Mouse (Mus musculus): ENCODE measurements around the gene Lce3a. TPM values are rescaled to one million over a fixed set of nuclear protein-coding genes. Genes with fewer than 3 reads are reported as not detected.

Lce3a gene
- total RNA-seq (2023): not detected

GRCm38 (mm10) chr3:92926130-92926529 is at the start of gene Lce3a:
Gene Lce3a, minus strand, starts transcription at chr3:92926230.

DNA sequence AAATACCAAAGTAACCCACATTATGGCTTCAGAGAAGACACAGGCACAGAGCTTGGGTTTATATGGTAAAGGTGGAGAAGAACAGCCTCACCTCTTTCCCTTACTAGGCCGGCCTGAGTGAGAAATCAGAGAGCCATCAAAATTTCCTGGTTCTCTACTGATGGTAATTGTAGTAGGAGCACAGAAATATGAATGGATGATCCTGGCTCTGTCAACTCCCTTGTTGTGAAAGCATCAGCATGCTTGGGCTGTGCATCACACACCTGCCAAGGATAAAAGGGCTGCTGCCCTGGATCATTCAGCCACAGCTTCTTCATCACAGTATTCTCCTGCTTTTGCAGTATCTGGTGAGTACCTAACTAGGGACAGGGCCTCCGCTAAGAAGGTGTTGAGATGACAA is 40.7 kb upstream of the Lce3a start, which contains the start of gene Lce3e:
Lce3e (plus strand) TSS at position 301 of the 400 bp plus-strand sequence.

DNA sequence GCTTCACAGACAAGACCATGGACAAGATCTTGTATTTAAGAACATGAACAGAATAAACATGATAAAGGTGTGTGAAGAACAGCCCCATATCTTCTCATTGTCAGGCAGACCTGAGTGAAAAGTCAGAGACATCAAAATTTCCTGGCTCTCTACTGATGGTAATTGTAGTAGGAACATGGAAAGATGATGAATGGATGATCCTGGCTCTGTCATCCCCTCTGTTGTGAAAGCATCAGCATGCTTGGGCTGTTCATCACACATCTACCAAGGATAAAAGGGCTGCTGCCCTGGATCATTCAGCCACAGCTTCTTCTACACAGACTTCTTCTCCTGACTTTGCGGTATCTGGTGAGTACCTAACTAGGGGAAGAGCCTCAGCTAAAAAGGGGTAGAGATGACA is 31.1 kb upstream of the Lce3a start, which contains the start of gene Lce3d:
Lce3d (plus strand) TSS at position 301 of the 400 bp plus-strand sequence.

GRCm38 (mm10) chr3:92944186-92944585 is 18.2 kb upstream of the Lce3a start, which contains the start of gene Lce3c:
Gene Lce3c, plus strand, starts transcription at chr3:92944486.

GRCm38 (mm10) chr3:92932679-92933078 is 6.6 kb upstream of the Lce3a start, which contains the start of gene Lce3b:
Gene Lce3b, plus strand, starts transcription at chr3:92932979.

Other genes with a start within 250 kb of the Lce3a start
- not detected for gene Lce1c, start 247.0 kb downstream of the Lce3a start, total RNA-seq (2023)
- not detected for gene Lce1d, start 239.0 kb downstream of the Lce3a start, total RNA-seq (2023)
- gene Lce1e, start 217.2 kb downstream of the Lce3a start, total RNA-seq (2023): not detected
- gene Lce1f, start 205.9 kb downstream of the Lce3a start, total RNA-seq (2023): not detected
- gene Gm38119, start 187.1 kb downstream of the Lce3a start, total RNA-seq (2023): not detected
- gene Lce1g, start 173.9 kb downstream of the Lce3a start, total RNA-seq (2023): not detected
- gene Lce1h, start 161.2 kb downstream of the Lce3a start, total RNA-seq (2023): not detected
- gene Lce1i, start 147.3 kb downstream of the Lce3a start, total RNA-seq (2023): not detected
- not detected for gene Lce1j, start 135.7 kb downstream of the Lce3a start, total RNA-seq (2023)
- not detected for gene Lce1k, start 118.3 kb downstream of the Lce3a start, total RNA-seq (2023)
- not detected for gene Kprp, start 99.0 kb downstream of the Lce3a start, total RNA-seq (2023)
- gene Lce1l, start 74.9 kb downstream of the Lce3a start, total RNA-seq (2023): not detected
- gene 2310050C09Rik, start 56.0 kb downstream of the Lce3a start, total RNA-seq (2023): not detected
- not detected for gene Lce3b, start 6.7 kb upstream of the Lce3a start, total RNA-seq (2023)
- gene Lce3c, start 18.3 kb upstream of the Lce3a start, total RNA-seq (2023): not detected
- gene Lce3d, start 31.2 kb upstream of the Lce3a start, total RNA-seq (2023): not detected
- not detected for gene Lce3e, start 40.8 kb upstream of the Lce3a start, total RNA-seq (2023)
- gene Lce3f, start 66.0 kb upstream of the Lce3a start, total RNA-seq (2023): not detected
- gene Crct1, start 89.5 kb upstream of the Lce3a start, total RNA-seq (2023): not detected
- gene Lce1m, start 92.8 kb upstream of the Lce3a start, total RNA-seq (2023): not detected
- not detected for gene Gm4858, start 142.6 kb upstream of the Lce3a start, total RNA-seq (2023)
- not detected for gene Crnn, start 218.6 kb upstream of the Lce3a start, total RNA-seq (2023)